Mouse (Mus musculus) limb, embryonic 10.5 days (tissue): ENCODE measurements around the gene Mybphl. TPM values are rescaled to one million over a fixed set of nuclear protein-coding genes. Genes with fewer than 3 reads are reported as not detected.

Experiments used
- DNase-seq: peaks from one replicate; pipeline ENCODE4 v3.0.0-alpha.2; 2017; ENCODE audit warnings: low spot score
- H3K27ac ChIP-seq: fragments of 300-500 bp; sonication (generic); 2 replicates; pipeline ENCODE4 v1.5.1; 2016; ENCODE audit warnings: mild to moderate bottlenecking
- H3K27me3 ChIP-seq: fragments of 300-500 bp; sonication (generic); 2 replicates; pipeline ENCODE4 v1.6.1; 2016; ENCODE audit warnings: low read depth, mild to moderate bottlenecking; ENCODE audit not compliant: poor library complexity, severe bottlenecking
- H3K36me3 ChIP-seq: fragments of 300-500 bp; sonication (generic); 2 replicates; pipeline ENCODE4 v1.6.1; 2016; ENCODE audit warnings: mild to moderate bottlenecking, moderate library complexity
- H3K4me1 ChIP-seq: fragments of 300-500 bp; sonication (generic); 2 replicates; pipeline ENCODE4 v1.6.1; 2016
- H3K4me3 ChIP-seq: fragments of 300-500 bp; sonication (generic); 2 replicates; pipeline ENCODE4 v1.5.1; 2016; ENCODE audit warnings: mild to moderate bottlenecking, moderate library complexity
- H3K9me3 ChIP-seq: fragments of 300-500 bp; sonication (generic); replicated peaks from 2 replicates; pipeline ENCODE4 v1.6.1; 2016; ENCODE audit warnings: mild to moderate bottlenecking
- WGBS: fragments of 180-500 bp; shearing (Covaris S2); methylation state at CpG from one replicate; pipeline ENCODE4 v1.1.7; 2016; 5-methylcytosine and 5-hydroxymethylcytosine counted together
- polyA plus RNA-seq: library from polyadenylated mRNA; unstranded; fragments of >200 nt; fragmentation: Nextera tagmentation; extraction: Ambion mirVana; gene quantifications from 2 replicates; pipeline ENCODE4 v1.2.1, GENCODE M21; 2016

The Mybphl gene
- polyA plus RNA-seq, 1 experiment from 2014 or later = 0.15 TPM

DNA sequence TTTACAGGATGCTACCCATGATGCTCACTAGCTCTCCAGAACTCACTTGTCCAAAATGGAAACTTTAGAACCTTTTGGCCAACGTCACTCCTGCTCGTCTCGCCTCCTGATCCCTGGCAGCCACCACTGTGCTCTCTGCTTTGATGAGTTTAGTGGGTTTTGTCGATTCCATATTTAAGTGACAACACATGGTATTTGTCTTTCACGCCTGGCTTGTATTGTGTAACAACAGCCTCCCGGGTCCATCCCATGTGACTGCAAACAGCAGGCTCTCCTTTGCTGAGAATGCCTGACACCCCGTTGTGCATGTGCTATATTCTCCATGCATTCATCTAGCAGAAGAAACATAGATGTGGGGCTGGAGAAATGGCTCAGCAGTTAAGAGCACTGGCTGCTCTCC lies 22.5 kb upstream of the Mybphl start:
- WGBS = 80% methylated on average over 7 of the region's 7 CpGs
- no peak for DNase-seq
- H3K27me3 ChIP-seq = no peaks in the 10 kb centered on the region
- no peak overlapping the region for H3K4me3 ChIP-seq
- H3K36me3 ChIP-seq = peaks cover 70% of the 10 kb centered on the region
- H3K9me3 ChIP-seq = no peaks in the 10 kb centered on the region
- no peaks in the 10 kb centered on the region for H3K4me1 ChIP-seq
- H3K27ac ChIP-seq = no peak overlapping the region

- H3K9me3 ChIP-seq = no peaks in the 10 kb centered on the region
- H3K4me3 ChIP-seq = no peak overlapping the region
- 92% methylated on average over 7 of the region's 7 CpGs for WGBS
- no peaks in the 10 kb centered on the region for H3K27me3 ChIP-seq
- DNase-seq = no peak
- peaks cover 75% of the 10 kb centered on the region for H3K36me3 ChIP-seq
- H3K4me1 ChIP-seq = no peaks in the 10 kb centered on the region
- no peak overlapping the region for H3K27ac ChIP-seq
Observed at GRCm38 (mm10) chr3:108345855-108346254, 18.9 kb upstream of the Mybphl start.

DNA sequence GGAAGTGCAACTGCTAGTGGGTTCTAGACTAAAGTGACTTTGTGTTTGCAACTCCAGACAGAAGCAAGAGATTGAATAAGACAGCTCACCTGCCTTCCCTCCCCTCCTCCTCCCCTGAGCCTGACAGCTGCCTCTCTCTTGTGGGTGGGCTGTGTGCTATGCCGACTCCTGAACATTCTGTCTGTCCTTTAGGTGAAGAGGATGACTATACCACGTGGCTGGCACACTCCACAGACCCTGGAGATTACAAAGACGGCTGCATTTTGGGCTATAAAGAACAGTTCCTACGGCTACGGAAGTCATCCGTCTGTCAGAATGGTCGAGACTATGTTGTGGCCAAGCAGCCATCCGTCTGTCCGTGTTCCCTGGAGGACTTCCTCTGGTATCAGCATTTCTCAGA lies 16.3 kb upstream of the Mybphl start:
- WGBS = 79% methylated on average over 9 of the region's 9 CpGs
- DNase-seq = no peak
- Histone ChIP-seq H3K4me3 (no peak overlapping the region), H3K27me3 (no peaks in the 10 kb centered on the region), H3K9me3 (no peaks in the 10 kb centered on the region), H3K4me1 (no peaks in the 10 kb centered on the region), H3K27ac (no peak overlapping the region), H3K36me3 (peaks cover 72% of the 10 kb centered on the region)

- no peaks in the 10 kb centered on the region for H3K9me3 ChIP-seq
- DNase-seq = no peak
- H3K4me1 ChIP-seq = peaks cover 4% of the 10 kb centered on the region; the same call in 1 of the 2 replicates
- H3K4me3 ChIP-seq = no peak overlapping the region
- peaks cover 70% of the 10 kb centered on the region for H3K36me3 ChIP-seq
- H3K27me3 ChIP-seq = no peaks in the 10 kb centered on the region
- no peak overlapping the region for H3K27ac ChIP-seq
- WGBS = 95% methylated on average over 3 of the region's 3 CpGs
Observed at GRCm38 (mm10) chr3:108355245-108355644, 9.5 kb upstream of the Mybphl start.

GRCm38 (mm10) chr3:108357051-108357450 lies 7.7 kb upstream of the Mybphl start:
- no peak overlapping the region for H3K4me3 ChIP-seq
- H3K27ac ChIP-seq = no peak overlapping the region
- no peaks in the 10 kb centered on the region for H3K9me3 ChIP-seq
- no peaks in the 10 kb centered on the region for H3K27me3 ChIP-seq
- WGBS = 88% methylated on average over 10 of the region's 10 CpGs
- peaks cover 54% of the 10 kb centered on the region for H3K36me3 ChIP-seq
- H3K4me1 ChIP-seq = peaks cover 20% of the 10 kb centered on the region
- no peak for DNase-seq

DNA sequence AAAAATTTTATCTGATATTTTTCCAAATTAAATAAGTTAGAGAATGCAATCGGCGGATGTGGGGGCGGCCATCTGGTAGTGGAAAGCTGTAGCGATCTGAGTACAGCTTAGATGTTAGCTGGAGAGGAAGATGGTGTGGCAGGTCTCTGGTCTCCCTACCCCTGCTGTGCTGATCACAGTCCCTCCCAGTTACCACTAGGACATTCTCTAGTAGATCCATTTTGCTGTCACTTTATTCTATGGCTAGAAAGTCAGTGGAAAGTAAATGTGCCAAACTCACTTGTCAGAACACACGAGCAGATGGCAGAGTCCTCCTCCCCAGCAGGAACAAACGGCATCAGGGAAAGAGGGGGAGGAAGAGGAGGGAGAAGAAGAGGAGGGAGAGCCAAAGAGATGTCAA lies 6.3 kb upstream of the Mybphl start:
- Histone ChIP-seq H3K4me1 (peaks cover 21% of the 10 kb centered on the region), H3K9me3 (no peaks in the 10 kb centered on the region), H3K27ac (no peak overlapping the region), H3K4me3 (no peak overlapping the region), H3K27me3 (no peaks in the 10 kb centered on the region), H3K36me3 (peaks cover 46% of the 10 kb centered on the region)
- no peak for DNase-seq
- WGBS = 74% methylated on average over 6 of the region's 6 CpGs

DNA sequence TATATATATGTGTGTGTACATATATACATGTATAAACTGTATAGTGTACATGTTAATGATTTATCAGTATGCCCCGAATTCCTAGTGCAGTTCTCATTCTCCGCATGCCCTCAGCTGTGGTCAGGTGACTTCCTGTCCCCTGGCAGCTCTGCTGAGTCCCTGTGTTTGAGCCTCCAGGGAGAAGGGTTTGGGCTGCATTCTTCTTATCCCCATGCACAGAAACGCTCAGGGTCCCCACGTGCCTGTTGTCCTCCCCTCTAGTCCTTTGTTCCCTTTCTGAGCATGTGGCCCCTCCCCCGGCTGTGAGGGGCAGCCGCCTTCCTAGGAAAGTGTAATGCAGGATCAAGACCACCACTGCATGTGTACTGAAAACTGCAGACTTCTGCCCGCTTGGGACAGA lies 3.8 kb upstream of the Mybphl start:
- peaks cover 21% of the 10 kb centered on the region for H3K4me1 ChIP-seq
- WGBS = 26% methylated on average over 7 of the region's 7 CpGs
- peaks cover 23% of the 10 kb centered on the region for H3K36me3 ChIP-seq
- H3K27me3 ChIP-seq = no peaks in the 10 kb centered on the region
- H3K4me3 ChIP-seq = peak overlapping the region; percentile 14; the same call in 1 of the 2 replicates
- peak overlapping the region; percentile 86 for H3K27ac ChIP-seq
- peak; percentile 66 for DNase-seq
- no peaks in the 10 kb centered on the region for H3K9me3 ChIP-seq

GRCm38 (mm10) chr3:108363626-108364025 lies 1.1 kb upstream of the Mybphl start:
- WGBS = 70% methylated on average over 3 of the region's 3 CpGs
- Histone ChIP-seq H3K27me3 (no peaks in the 10 kb centered on the region), H3K36me3 (no peaks in the 10 kb centered on the region), H3K27ac (no peak overlapping the region), H3K9me3 (no peaks in the 10 kb centered on the region), H3K4me1 (peaks cover 25% of the 10 kb centered on the region), H3K4me3 (no peak overlapping the region)
- no peak for DNase-seq

DNA sequence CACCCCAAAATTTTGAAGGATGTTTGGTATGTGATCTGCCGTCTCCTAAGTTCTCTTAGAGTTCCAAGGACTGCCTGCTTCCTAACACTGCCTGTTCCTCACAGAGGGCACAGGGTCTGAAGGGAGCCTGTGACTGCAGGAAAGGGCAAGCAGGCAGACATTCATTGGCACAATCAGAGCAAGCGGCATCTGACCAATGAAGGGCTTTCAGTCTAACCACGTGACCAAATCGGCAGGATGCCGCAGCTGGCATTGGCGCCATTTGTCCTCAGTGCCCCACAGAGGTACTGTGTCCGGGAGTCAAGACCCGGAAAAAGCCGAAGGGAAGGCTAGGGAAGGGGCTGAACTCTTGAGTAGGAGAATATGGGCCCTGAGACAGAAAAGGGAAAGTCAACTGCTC lies 2.5 kb downstream of the Mybphl start:
- Histone ChIP-seq H3K27ac (peak overlapping the region; percentile 50; the same call in 1 of the 2 replicates), H3K4me1 (peaks cover 5% of the 10 kb centered on the region), H3K4me3 (no peak overlapping the region; the same call in 1 of the 2 replicates), H3K27me3 (no peaks in the 10 kb centered on the region), H3K36me3 (no peaks in the 10 kb centered on the region), H3K9me3 (no peaks in the 10 kb centered on the region)
- no peak for DNase-seq
- 64% methylated on average over 9 of the region's 9 CpGs for WGBS

- Histone ChIP-seq H3K27ac (no peak overlapping the region), H3K9me3 (no peaks in the 10 kb centered on the region), H3K36me3 (no peaks in the 10 kb centered on the region), H3K4me3 (no peak overlapping the region), H3K4me1 (peaks cover 5% of the 10 kb centered on the region), H3K27me3 (no peaks in the 10 kb centered on the region)
- no peak for DNase-seq
- 87% methylated on average over 3 of the region's 3 CpGs for WGBS
Observed at GRCm38 (mm10) chr3:108367828-108368227, 3.1 kb downstream of the Mybphl start.

- DNase-seq = no peak
- no peaks in the 10 kb centered on the region for H3K36me3 ChIP-seq
- no peak overlapping the region for H3K4me3 ChIP-seq
- H3K9me3 ChIP-seq = no peaks in the 10 kb centered on the region
- H3K27ac ChIP-seq = no peak overlapping the region
- 87% methylated on average over 5 of the region's 5 CpGs for WGBS
- H3K27me3 ChIP-seq = no peaks in the 10 kb centered on the region
- peaks cover 5% of the 10 kb centered on the region for H3K4me1 ChIP-seq
Observed at GRCm38 (mm10) chr3:108368721-108369120, 4.0 kb downstream of the Mybphl start.

GRCm38 (mm10) chr3:108372274-108372673 lies 7.6 kb downstream of the Mybphl start:
- H3K27me3 ChIP-seq = no peaks in the 10 kb centered on the region
- H3K9me3 ChIP-seq = no peaks in the 10 kb centered on the region
- H3K4me1 ChIP-seq = peaks cover 2% of the 10 kb centered on the region
- 79% methylated on average over 3 of the region's 3 CpGs for WGBS
- no peak overlapping the region for H3K27ac ChIP-seq
- H3K4me3 ChIP-seq = no peak overlapping the region
- H3K36me3 ChIP-seq = no peaks in the 10 kb centered on the region
- DNase-seq = no peak

- DNase-seq = no peak
- Histone ChIP-seq H3K9me3 (no peaks in the 10 kb centered on the region), H3K4me3 (no peak overlapping the region), H3K36me3 (no peaks in the 10 kb centered on the region), H3K27ac (no peak overlapping the region), H3K4me1 (no peaks in the 10 kb centered on the region), H3K27me3 (no peaks in the 10 kb centered on the region)
- 90% methylated on average over 3 of the region's 3 CpGs for WGBS
Observed at GRCm38 (mm10) chr3:108372691-108373090, 8.0 kb downstream of the Mybphl start.
